Mouse (Mus musculus) kidney, embryonic 15.5 days (tissue): ENCODE measurements around the gene Slc35g3. TPM values are rescaled to one million over a fixed set of nuclear protein-coding genes. Genes with fewer than 3 reads are reported as not detected.
A peak's percentile ranks its signal among the peaks of the same experiment; 100 is the strongest.

Experiments
- ATAC-seq: fragments of 200-750 bp; cut with Nextera tagmentation; replicated peaks from 2 replicates; pipeline ENCODE4 v1.8.0; 2017; ENCODE audit warnings: moderate TSS enrichment; ENCODE audit not compliant: low FRiP score
- H3K27ac ChIP-seq: fragments of 300-500 bp; sonication (generic); 2 replicates; pipeline ENCODE4 v1.5.1; 2015; ENCODE audit warnings: mild to moderate bottlenecking, inconsistent platforms
- H3K27me3 ChIP-seq: fragments of 300-500 bp; sonication (generic); 2 replicates; pipeline ENCODE4 v1.6.1; 2015; ENCODE audit warnings: inconsistent platforms
- H3K36me3 ChIP-seq: fragments of 300-500 bp; sonication (generic); 2 replicates; pipeline ENCODE4 v1.6.1; 2015; ENCODE audit warnings: inconsistent platforms
- H3K4me1 ChIP-seq: fragments of 300-500 bp; sonication (generic); 2 replicates; pipeline ENCODE4 v1.6.1; 2015; ENCODE audit warnings: inconsistent platforms
- H3K4me2 ChIP-seq: fragments of 300-500 bp; sonication (generic); 2 replicates; pipeline ENCODE4 v1.6.1; 2015; ENCODE audit warnings: moderate library complexity, mild to moderate bottlenecking, inconsistent platforms
- H3K4me3 ChIP-seq: fragments of 300-500 bp; sonication (generic); replicated peaks from 2 replicates; pipeline ENCODE4 v1.5.1; 2015; ENCODE audit warnings: mild to moderate bottlenecking, inconsistent platforms
- H3K9ac ChIP-seq: fragments of 300-500 bp; sonication (generic); 2 replicates; pipeline ENCODE4 v1.6.1; 2015; ENCODE audit warnings: mild to moderate bottlenecking, inconsistent platforms
- H3K9me3 ChIP-seq: fragments of 300-500 bp; sonication (generic); replicated peaks from 2 replicates; pipeline ENCODE4 v1.6.1; 2016; ENCODE audit warnings: inconsistent platforms
- WGBS: fragments of 180-500 bp; shearing (Covaris S2); methylation state at CpG from one replicate; pipeline ENCODE4 v1.1.7; 2015; ENCODE audit warnings: mixed read lengths; 5-methylcytosine and 5-hydroxymethylcytosine counted together
- polyA plus RNA-seq: library from polyadenylated mRNA; unstranded; fragments of >200 nt; fragmentation: Nextera tagmentation; extraction: Ambion mirVana; gene quantifications from 2 replicates; pipeline ENCODE4 v1.2.1, GENCODE M21; 2015

The Slc35g3 gene
- polyA plus RNA-seq, 1 experiment from 2014 or later = 0.27 TPM

- H3K4me2 ChIP-seq = no peak overlapping the region
- H3K36me3 ChIP-seq = peaks cover 3% of the 10 kb centered on the region; the same call in 1 of the 2 replicates
- H3K27me3 ChIP-seq = peaks cover 6% of the 10 kb centered on the region; the same call in 1 of the 2 replicates
- H3K27ac ChIP-seq = no peak overlapping the region
- peaks cover 29% of the 10 kb centered on the region for H3K4me1 ChIP-seq
- H3K9ac ChIP-seq = no peak overlapping the region
- H3K4me3 ChIP-seq = no peak overlapping the region
- no peaks in the 10 kb centered on the region for H3K9me3 ChIP-seq
- WGBS = 28% methylated on average over 4 of the region's 4 CpGs
- ATAC-seq = no peak
These were observed 20.1 kb upstream of the Slc35g3 start for GRCm38 (mm10) chr11:69781828-69782227.

- no peaks in the 10 kb centered on the region for H3K9me3 ChIP-seq
- no peak for ATAC-seq
- WGBS = 53% methylated on average over 7 of the region's 7 CpGs
- no peak overlapping the region for H3K4me3 ChIP-seq
- H3K9ac ChIP-seq = no peak overlapping the region
- no peak overlapping the region for H3K4me2 ChIP-seq
- H3K4me1 ChIP-seq = peaks cover 30% of the 10 kb centered on the region
- peaks cover 6% of the 10 kb centered on the region; the same call in 1 of the 2 replicates for H3K27me3 ChIP-seq
- no peak overlapping the region; the same call in 1 of the 2 replicates for H3K27ac ChIP-seq
- H3K36me3 ChIP-seq = peaks cover 15% of the 10 kb centered on the region; the same call in 1 of the 2 replicates
These were observed 17.2 kb upstream of the Slc35g3 start for GRCm38 (mm10) chr11:69778985-69779384.

- peak overlapping the region; percentile 20; the same call in 1 of the 2 replicates for H3K4me2 ChIP-seq
- WGBS = 63% methylated on average over 23 of the region's 23 CpGs
These were observed 16.7 kb upstream of the Slc35g3 start for GRCm38 (mm10) chr11:69778258-69778982.

GRCm38 (mm10) chr11:69777504-69778257 is 15.9 kb upstream of the Slc35g3 start:
- ATAC-seq = no peak; the same call in 1 of the 2 replicates
- no peak overlapping the region for H3K4me2 ChIP-seq
- no peak overlapping the region for H3K9ac ChIP-seq

More at GRCm38 (mm10) chr11:69778258-69778982, 16.7 kb upstream of the Slc35g3 start:
- H3K4me1 ChIP-seq = peaks cover 30% of the 10 kb centered on the region
- no peak overlapping the region for H3K4me3 ChIP-seq
- ATAC-seq = no peak
- H3K9ac ChIP-seq = no peak overlapping the region
- no peak overlapping the region; the same call in none of the 2 replicates for H3K27ac ChIP-seq
- H3K36me3 ChIP-seq = peaks cover 15% of the 10 kb centered on the region; the same call in 1 of the 2 replicates
- H3K27me3 ChIP-seq = peaks cover 6% of the 10 kb centered on the region; the same call in 1 of the 2 replicates
- no peaks in the 10 kb centered on the region for H3K9me3 ChIP-seq

GRCm38 (mm10) chr11:69776488-69776887 is 14.7 kb upstream of the Slc35g3 start:
- Histone ChIP-seq H3K36me3 (peaks cover 15% of the 10 kb centered on the region; the same call in 1 of the 2 replicates), H3K9me3 (no peaks in the 10 kb centered on the region), H3K4me1 (peaks cover 30% of the 10 kb centered on the region), H3K4me2 (no peak overlapping the region), H3K27ac (no peak overlapping the region), H3K27me3 (no peaks in the 10 kb centered on the region), H3K9ac (no peak overlapping the region), H3K4me3 (no peak overlapping the region)
- WGBS = 88% methylated on average over 20 of the region's 20 CpGs
- no peak for ATAC-seq

More at GRCm38 (mm10) chr11:69777504-69778257, 15.9 kb upstream of the Slc35g3 start:
- Histone ChIP-seq H3K4me1 (peaks cover 30% of the 10 kb centered on the region), H3K9me3 (no peaks in the 10 kb centered on the region), H3K36me3 (peaks cover 15% of the 10 kb centered on the region; the same call in 1 of the 2 replicates), H3K27me3 (peaks cover 6% of the 10 kb centered on the region; the same call in 1 of the 2 replicates), H3K27ac (no peak overlapping the region), H3K4me3 (no peak overlapping the region)
- 46% methylated on average over 26 of the region's 26 CpGs for WGBS

GRCm38 (mm10) chr11:69775716-69776115 is 13.9 kb upstream of the Slc35g3 start:
- Histone ChIP-seq H3K27ac (no peak overlapping the region), H3K4me3 (no peak overlapping the region), H3K27me3 (no peaks in the 10 kb centered on the region), H3K36me3 (peaks cover 15% of the 10 kb centered on the region; the same call in 1 of the 2 replicates), H3K9ac (no peak overlapping the region), H3K4me1 (peaks cover 30% of the 10 kb centered on the region), H3K9me3 (no peaks in the 10 kb centered on the region), H3K4me2 (no peak overlapping the region)
- WGBS = 56% methylated on average over 10 of the region's 10 CpGs
- ATAC-seq = no peak

- 63% methylated on average over 5 of the region's 5 CpGs for WGBS
- no peak overlapping the region for H3K4me3 ChIP-seq
These were observed 13.2 kb upstream of the Slc35g3 start for GRCm38 (mm10) chr11:69774961-69775360.

GRCm38 (mm10) chr11:69767625-69767909 is 5.8 kb upstream of the Slc35g3 start:
- Histone ChIP-seq H3K4me1 (peaks cover 31% of the 10 kb centered on the region), H3K27me3 (no peaks in the 10 kb centered on the region), H3K4me3 (peak overlapping the region; percentile 86; the same call in 1 of the 2 replicates), H3K27ac (peak overlapping the region; percentile 68), H3K9ac (no peak overlapping the region), H3K9me3 (no peaks in the 10 kb centered on the region), H3K4me2 (peak overlapping the region; percentile 75), H3K36me3 (no peaks in the 10 kb centered on the region)
- no peak for ATAC-seq
- 50% methylated on average over 4 of the region's 4 CpGs for WGBS

More at GRCm38 (mm10) chr11:69774961-69775360, 13.2 kb upstream of the Slc35g3 start:
- Histone ChIP-seq H3K36me3 (peaks cover 15% of the 10 kb centered on the region; the same call in 1 of the 2 replicates), H3K4me1 (peaks cover 30% of the 10 kb centered on the region), H3K9ac (no peak overlapping the region), H3K4me2 (no peak overlapping the region), H3K27me3 (no peaks in the 10 kb centered on the region), H3K27ac (no peak overlapping the region), H3K9me3 (no peaks in the 10 kb centered on the region)
- ATAC-seq = no peak

- Histone ChIP-seq H3K27me3 (no peaks in the 10 kb centered on the region), H3K9ac (no peak overlapping the region), H3K36me3 (no peaks in the 10 kb centered on the region), H3K27ac (peak overlapping the region; percentile 87), H3K4me3 (peak overlapping the region; percentile 86), H3K4me1 (peaks cover 31% of the 10 kb centered on the region), H3K4me2 (peak overlapping the region; percentile 75), H3K9me3 (no peaks in the 10 kb centered on the region)
- WGBS = 55% methylated on average over 13 of the region's 13 CpGs
- no peak for ATAC-seq
These were observed 5.3 kb upstream of the Slc35g3 start for GRCm38 (mm10) chr11:69766872-69767624.

- Histone ChIP-seq H3K36me3 (no peaks in the 10 kb centered on the region), H3K4me3 (peak overlapping the region; percentile 86), H3K27me3 (no peaks in the 10 kb centered on the region), H3K9me3 (no peaks in the 10 kb centered on the region), H3K27ac (peak overlapping the region; percentile 87), H3K9ac (peak overlapping the region; percentile 94), H3K4me2 (peak overlapping the region; percentile 75), H3K4me1 (peaks cover 31% of the 10 kb centered on the region)
- 1% methylated on average over 34 of the region's 37 CpGs for WGBS
- ATAC-seq = peak; percentile 77
These were observed 4.4 kb upstream of the Slc35g3 start for GRCm38 (mm10) chr11:69766126-69766609.
